Mouse (Mus musculus) myocyte (in vitro differentiated cells): ENCODE data around the gene Sub1.

Experiments
- E2F4 ChIP-seq: IDR thresholded peaks from one replicate; pipeline ENCODE4 v1.6.1; 2011; ENCODE audit warnings: mild to moderate bottlenecking, control low read depth, moderate library complexity; ENCODE audit not compliant: insufficient read depth
- TCF3 ChIP-seq: IDR thresholded peaks from one replicate; pipeline ENCODE4 v1.6.1; 2011; ENCODE audit warnings: low read depth, control low read depth; ENCODE audit not compliant: insufficient read length

DNA sequence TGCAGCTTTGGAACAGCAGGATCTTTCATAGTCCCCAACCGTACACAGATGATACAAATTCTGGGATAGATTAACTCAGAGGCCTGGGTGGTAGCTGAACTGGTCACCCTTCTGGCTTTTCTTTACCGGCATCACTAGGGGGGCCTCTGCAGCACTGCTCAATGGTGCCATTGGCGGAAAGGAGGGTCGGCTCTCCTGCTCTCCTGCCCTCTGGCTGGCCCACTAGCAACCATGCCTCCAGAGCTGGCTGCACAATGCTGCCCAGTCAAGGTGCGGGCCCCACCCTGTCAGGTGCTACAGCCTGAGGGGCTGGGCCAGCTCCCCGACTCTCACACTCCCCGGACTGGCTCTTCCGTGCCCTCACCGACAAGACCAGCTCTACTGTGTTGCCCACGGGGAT lies 46.6 kb downstream of the Sub1 start:
- TF ChIP-seq E2F4 (no peak), TCF3 (no peak)
